Mouse (Mus musculus): ENCODE measurements around the gene Fkbp1a.

- TF ChIP-seq MAX (IDR thresholded peaks at IDR 0.05; ENCODE audit: low read length): no peak
- no peak for TF ChIP-seq NRF1 (IDR thresholded peaks at IDR 0.05; ENCODE audit: low read depth, low read length)
- no peak for TF ChIP-seq CTCF (conservative IDR thresholded peaks at IDR 0.05 in 1 of 2, IDR thresholded peaks at IDR 0.05 in 1 of 2; ENCODE audit: low read depth in 2 of 2, low read length in 2 of 2)
- no peak for TF ChIP-seq USF1 (IDR thresholded peaks at IDR 0.05; ENCODE audit: low read depth, low read length)
- TF ChIP-seq NELFE (IDR thresholded peaks at IDR 0.05; ENCODE audit: low read depth, low read length): no peak
- no peak for TF ChIP-seq ZKSCAN1 (IDR thresholded peaks at IDR 0.05; ENCODE audit: borderline replicate concordance, low read depth, low read length)
- TF ChIP-seq TBP (conservative IDR thresholded peaks at IDR 0.05; ENCODE audit: low read depth, low read length): no peak
- no peak for TF ChIP-seq ZMIZ1 (IDR thresholded peaks at IDR 0.05; ENCODE audit: low read depth, low read length)
- no peak for TF ChIP-seq GABPA (IDR thresholded peaks at IDR 0.05; ENCODE audit: insufficient replicate concordance, low read depth, low read length)
- no peak for TF ChIP-seq MAZ (IDR thresholded peaks at IDR 0.05; ENCODE audit: low read depth, low read length)
- no peak for TF ChIP-seq UBTF (IDR thresholded peaks at IDR 0.05; ENCODE audit: low read depth, low read length)
- no peak for TF ChIP-seq MYC (IDR thresholded peaks at IDR 0.05; ENCODE audit: low read depth, low read length)
- no peak for TF ChIP-seq POLR2A (IDR thresholded peaks at IDR 0.05; ENCODE audit: low read depth, low read length)
- TF ChIP-seq HCFC1 (IDR thresholded peaks at IDR 0.05; ENCODE audit: low read depth, low read length): no peak
Observed at GRCm38 (mm10) chr2:151574607-151575006, 32.3 kb downstream of the Fkbp1a start.

Data from CH12.LX (cell line).